Mouse (Mus musculus) heart, adult 11 months (tissue): ENCODE data around the gene Zfand5.
"Not testable (repeated sequence)": the region's sequence is repeated elsewhere in the genome, so short reads cannot be mapped to it uniquely, and the experiment has no call there.

Source experiments
- DNase-seq: peaks from one replicate; pipeline ENCODE4 v3.0.0; 2022

Zfand5 gene

GRCm38 (mm10) chr19:21271741-21272654 is at the start of gene Zfand5:
Zfand5 (plus strand) TSS chr19:21272278.
- DNase-seq, result peak; percentile 100

GRCm38 (mm10) chr19:21227131-21227530 is 44.9 kb upstream of the Zfand5 start:
- DNase-seq, result peak; percentile 93

- DNase-seq, result no peak
Observed at GRCm38 (mm10) chr19:21227754-21228153, 44.3 kb upstream of the Zfand5 start.

- not testable (repeated sequence) for DNase-seq
Observed at GRCm38 (mm10) chr19:21248730-21249129, 23.3 kb upstream of the Zfand5 start.

- DNase-seq, result no peak
Observed at GRCm38 (mm10) chr19:21253846-21254245, 18.2 kb upstream of the Zfand5 start.

- no peak for DNase-seq
Observed at GRCm38 (mm10) chr19:21255920-21256319, 16.2 kb upstream of the Zfand5 start.

GRCm38 (mm10) chr19:21259453-21259852 is 12.6 kb upstream of the Zfand5 start:
- no peak for DNase-seq

- no peak for DNase-seq
Observed at GRCm38 (mm10) chr19:21260280-21260679, 11.8 kb upstream of the Zfand5 start.

GRCm38 (mm10) chr19:21271186-21271585 is 892 bp upstream of the Zfand5 start:
- no peak for DNase-seq

GRCm38 (mm10) chr19:21272655-21273284 is 692 bp downstream of the Zfand5 start:
- peak; percentile 98 for DNase-seq

- DNase-seq, result no peak
Observed at GRCm38 (mm10) chr19:21273440-21273839, 1.4 kb downstream of the Zfand5 start.

- peak; percentile 99 for DNase-seq
Observed at GRCm38 (mm10) chr19:21274181-21274591, 2.1 kb downstream of the Zfand5 start.

- DNase-seq, result no peak
Observed at GRCm38 (mm10) chr19:21274714-21275113, 2.6 kb downstream of the Zfand5 start.

GRCm38 (mm10) chr19:21276317-21276716 is 4.2 kb downstream of the Zfand5 start:
- no peak for DNase-seq

GRCm38 (mm10) chr19:21286421-21287097 is 14.5 kb downstream of the Zfand5 start:
- DNase-seq, result no peak

GRCm38 (mm10) chr19:21297411-21297810 is 25.3 kb downstream of the Zfand5 start:
- no peak for DNase-seq

- DNase-seq, result no peak
Observed at GRCm38 (mm10) chr19:21301787-21302186, 29.7 kb downstream of the Zfand5 start.

- peak; percentile 36 for DNase-seq
Observed at GRCm38 (mm10) chr19:21307755-21308154, 35.7 kb downstream of the Zfand5 start.

GRCm38 (mm10) chr19:21310364-21310763 is 38.3 kb downstream of the Zfand5 start:
- peak; percentile 56 for DNase-seq

GRCm38 (mm10) chr19:21315701-21316100 is 43.6 kb downstream of the Zfand5 start:
- DNase-seq, result no peak

- DNase-seq, result no peak
Observed at GRCm38 (mm10) chr19:21319618-21320017, 47.5 kb downstream of the Zfand5 start.

GRCm38 (mm10) chr19:21325333-21325732 is 53.3 kb downstream of the Zfand5 start:
- no peak for DNase-seq

GRCm38 (mm10) chr19:21328951-21329350 is 56.9 kb downstream of the Zfand5 start:
- peak; percentile 84 for DNase-seq
